Mouse (Mus musculus) intestine, embryonic 16.5 days (tissue): Measurements from ENCODE around the gene Lrfn4. TPM values are rescaled to one million over a fixed set of nuclear protein-coding genes. Genes with fewer than 3 reads are reported as not detected.

ENCODE experiments used
- ATAC-seq: fragments of 200-750 bp; cut with Nextera tagmentation; 2 replicates; pipeline ENCODE4 v1.8.0; 2017; ENCODE audit warnings: moderate TSS enrichment, moderate library complexity
- H3K27ac ChIP-seq: fragments of 300-500 bp; sonication (generic); 2 replicates; pipeline ENCODE4 v1.5.1; 2014; ENCODE audit warnings: mild to moderate bottlenecking, low read length
- H3K27me3 ChIP-seq: fragments of 300-500 bp; sonication (generic); replicated peaks from 2 replicates; pipeline ENCODE4 v1.6.1; 2014; ENCODE audit warnings: low read length, control low read depth, mixed read lengths; ENCODE audit not compliant: control insufficient read depth, insufficient read depth
- H3K36me3 ChIP-seq: fragments of 300-500 bp; sonication (generic); 2 replicates; pipeline ENCODE4 v1.6.1; 2014; ENCODE audit warnings: low read length, control low read depth; ENCODE audit not compliant: control insufficient read depth, insufficient read depth
- H3K4me1 ChIP-seq: fragments of 300-500 bp; sonication (generic); 2 replicates; pipeline ENCODE4 v1.6.1; 2014; ENCODE audit warnings: low read length, control low read depth, mixed read lengths; ENCODE audit not compliant: control insufficient read depth, insufficient read depth
- H3K4me2 ChIP-seq: fragments of 300-500 bp; sonication (generic); 2 replicates; pipeline ENCODE4 v1.6.1; 2014; ENCODE audit warnings: low read depth, low read length, control low read depth
- H3K4me3 ChIP-seq: fragments of 300-500 bp; sonication (generic); 2 replicates; pipeline ENCODE4 v1.5.1; 2014; ENCODE audit warnings: mild to moderate bottlenecking, low read length
- H3K9ac ChIP-seq: fragments of 300-500 bp; sonication (generic); 2 replicates; pipeline ENCODE4 v1.6.1; 2014; ENCODE audit warnings: low read depth, low read length
- H3K9me3 ChIP-seq: fragments of 300-500 bp; sonication (generic); 2 replicates; pipeline ENCODE4 v1.6.1; 2016; ENCODE audit warnings: low read length, control low read depth; ENCODE audit not compliant: control insufficient read depth
- whole genome bisulfite sequencing: fragments of 180-500 bp; shearing (Covaris S2); extraction: QIAGEN DNeasy Blood & Tissue Kit; methylation state at CpG from one replicate; pipeline ENCODE4 v1.1.7; 2014; 5-methylcytosine and 5-hydroxymethylcytosine counted together
- polyA plus RNA-seq: library from polyadenylated mRNA; unstranded; fragments of >200 nt; fragmentation: Nextera tagmentation; extraction: Ambion mirVana; gene quantifications from 2 replicates; pipeline ENCODE4 v1.2.1, GENCODE M21; 2015

The Lrfn4 gene
- polyA plus RNA-seq, 1 experiment from 2014 or later = 2.7 TPM

DNA sequence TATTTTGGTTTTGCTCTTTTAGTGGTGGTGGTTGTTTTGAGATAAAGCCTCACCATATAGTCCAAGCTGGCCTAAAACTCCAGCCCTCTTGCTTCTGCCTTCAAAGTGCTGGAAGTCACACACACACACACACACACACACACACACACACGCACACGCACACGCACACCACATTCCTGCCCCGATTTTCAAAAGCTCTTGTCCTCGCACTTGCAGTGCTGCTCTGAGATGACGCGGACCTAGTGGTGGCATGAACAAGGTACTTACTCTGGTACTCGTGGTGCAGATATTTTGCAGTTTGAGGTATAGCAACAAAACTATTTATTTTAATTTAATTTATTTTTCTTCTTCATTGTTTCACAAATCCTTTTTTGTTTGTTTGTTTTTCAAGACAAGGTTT is 43.0 kb downstream of the Lrfn4 start:
- H3K9ac ChIP-seq = no peak overlapping the region
- H3K27ac ChIP-seq = no peak overlapping the region
- no peaks in the 10 kb centered on the region for H3K9me3 ChIP-seq
- no peaks in the 10 kb centered on the region for H3K27me3 ChIP-seq
- WGBS = 79% methylated on average over 8 of the region's 8 CpGs
- no peak for ATAC-seq
- H3K36me3 ChIP-seq = no peaks in the 10 kb centered on the region
- H3K4me2 ChIP-seq = no peak overlapping the region
- H3K4me1 ChIP-seq = no peaks in the 10 kb centered on the region
- H3K4me3 ChIP-seq = no peak overlapping the region

DNA sequence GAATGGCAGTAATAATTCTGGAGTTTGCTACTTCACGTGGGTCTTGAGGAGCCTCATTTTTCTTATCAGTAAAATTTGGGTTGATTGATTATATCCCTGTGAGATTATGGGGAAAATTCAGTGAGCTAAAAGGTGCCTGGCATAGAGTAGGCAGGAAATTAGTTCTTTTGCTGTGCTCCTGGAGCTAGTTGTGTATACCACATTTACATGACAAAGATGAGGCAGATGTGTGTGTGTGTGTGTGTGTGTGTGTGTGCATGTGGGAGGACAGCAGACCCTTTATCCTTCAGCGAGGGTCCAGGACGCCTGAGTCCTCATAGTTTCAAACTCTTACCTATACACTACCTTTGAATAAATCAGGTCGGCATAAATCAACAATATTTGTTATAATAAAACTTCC is 43.4 kb downstream of the Lrfn4 start:
- no peaks in the 10 kb centered on the region for H3K4me1 ChIP-seq
- no peak overlapping the region for H3K4me3 ChIP-seq
- H3K27ac ChIP-seq = no peak overlapping the region
- H3K27me3 ChIP-seq = no peaks in the 10 kb centered on the region
- no peaks in the 10 kb centered on the region for H3K9me3 ChIP-seq
- H3K4me2 ChIP-seq = no peak overlapping the region
- no peak overlapping the region for H3K9ac ChIP-seq
- WGBS = 80% methylated on average over 4 of the region's 4 CpGs
- H3K36me3 ChIP-seq = no peaks in the 10 kb centered on the region
- ATAC-seq = no peak

DNA sequence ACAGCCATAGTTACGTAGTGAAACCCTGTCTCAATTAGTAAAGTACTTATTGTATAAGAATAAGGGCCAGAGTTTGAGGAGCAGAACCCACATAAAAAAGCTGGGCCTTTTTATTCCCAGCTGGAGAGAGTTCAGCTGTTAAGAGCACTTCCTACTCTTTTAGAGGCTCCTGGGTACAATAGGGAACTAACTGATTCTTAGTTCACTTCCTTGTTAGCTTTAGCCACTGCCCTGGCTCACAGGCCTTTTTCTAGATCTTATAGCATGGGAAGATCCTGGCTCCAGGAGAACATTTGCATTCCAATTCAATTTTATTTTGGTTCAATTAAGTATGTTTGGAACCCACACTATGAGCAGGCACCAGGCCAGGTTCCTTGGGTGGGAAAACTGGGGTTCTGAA is 43.8 kb downstream of the Lrfn4 start:
- Histone ChIP-seq H3K9me3 (no peaks in the 10 kb centered on the region), H3K4me1 (no peaks in the 10 kb centered on the region), H3K27me3 (no peaks in the 10 kb centered on the region), H3K27ac (no peak overlapping the region), H3K4me3 (no peak overlapping the region), H3K9ac (no peak overlapping the region), H3K4me2 (no peak overlapping the region), H3K36me3 (no peaks in the 10 kb centered on the region)
- no peak for ATAC-seq
- 89% methylated on average over 1 of the region's 1 CpGs for WGBS

DNA sequence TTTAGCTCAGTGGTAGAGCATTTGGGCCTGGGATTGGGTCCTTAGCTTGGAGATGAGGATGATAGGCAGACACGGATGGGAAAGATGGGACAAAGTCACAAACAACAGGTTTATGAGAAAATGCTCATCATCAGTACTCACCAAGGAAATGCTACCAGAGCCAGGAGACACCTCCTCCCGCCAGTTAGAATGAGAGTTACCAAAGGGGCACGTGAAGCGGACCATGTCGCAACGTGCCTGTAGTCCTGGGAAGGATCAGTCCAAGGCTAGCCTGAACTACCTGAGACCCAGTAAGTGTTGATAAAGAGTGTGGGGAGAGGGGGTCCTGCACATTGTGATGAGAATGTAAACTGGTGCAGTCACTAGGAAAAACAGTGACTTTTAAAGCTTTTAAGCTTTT is 44.7 kb downstream of the Lrfn4 start:
- H3K4me2 ChIP-seq = no peak overlapping the region
- H3K4me3 ChIP-seq = no peak overlapping the region
- H3K4me1 ChIP-seq = no peaks in the 10 kb centered on the region
- WGBS = 88% methylated on average over 6 of the region's 6 CpGs
- no peak for ATAC-seq
- H3K36me3 ChIP-seq = no peaks in the 10 kb centered on the region
- no peak overlapping the region for H3K9ac ChIP-seq
- H3K9me3 ChIP-seq = no peaks in the 10 kb centered on the region
- H3K27me3 ChIP-seq = no peaks in the 10 kb centered on the region
- no peak overlapping the region for H3K27ac ChIP-seq

DNA sequence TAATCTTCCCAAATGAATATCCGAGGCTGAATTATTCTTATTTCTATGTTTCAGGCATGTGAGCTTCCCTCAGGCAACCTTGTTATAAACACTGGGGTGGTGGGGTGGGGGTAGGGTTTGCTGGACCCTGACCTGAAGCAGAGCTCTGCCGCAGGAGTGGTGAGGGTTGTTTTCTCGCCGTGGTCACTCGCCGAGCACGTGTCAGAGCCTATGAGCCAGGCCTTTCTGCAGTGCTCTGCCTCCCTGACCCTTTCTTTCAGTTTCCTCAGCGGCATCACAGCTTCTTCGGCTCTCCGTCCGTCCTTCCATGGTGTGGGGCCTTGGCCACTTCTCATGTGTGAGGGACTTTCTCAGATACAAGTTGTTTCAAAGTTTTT is 45.2 kb downstream of the Lrfn4 start:
- Histone ChIP-seq H3K36me3 (no peaks in the 10 kb centered on the region), H3K9me3 (no peaks in the 10 kb centered on the region), H3K27ac (no peak overlapping the region), H3K4me1 (no peaks in the 10 kb centered on the region), H3K27me3 (no peaks in the 10 kb centered on the region), H3K4me3 (no peak overlapping the region), H3K4me2 (no peak overlapping the region), H3K9ac (no peak overlapping the region)
- ATAC-seq = no peak
- 80% methylated on average over 11 of the region's 11 CpGs for WGBS

DNA sequence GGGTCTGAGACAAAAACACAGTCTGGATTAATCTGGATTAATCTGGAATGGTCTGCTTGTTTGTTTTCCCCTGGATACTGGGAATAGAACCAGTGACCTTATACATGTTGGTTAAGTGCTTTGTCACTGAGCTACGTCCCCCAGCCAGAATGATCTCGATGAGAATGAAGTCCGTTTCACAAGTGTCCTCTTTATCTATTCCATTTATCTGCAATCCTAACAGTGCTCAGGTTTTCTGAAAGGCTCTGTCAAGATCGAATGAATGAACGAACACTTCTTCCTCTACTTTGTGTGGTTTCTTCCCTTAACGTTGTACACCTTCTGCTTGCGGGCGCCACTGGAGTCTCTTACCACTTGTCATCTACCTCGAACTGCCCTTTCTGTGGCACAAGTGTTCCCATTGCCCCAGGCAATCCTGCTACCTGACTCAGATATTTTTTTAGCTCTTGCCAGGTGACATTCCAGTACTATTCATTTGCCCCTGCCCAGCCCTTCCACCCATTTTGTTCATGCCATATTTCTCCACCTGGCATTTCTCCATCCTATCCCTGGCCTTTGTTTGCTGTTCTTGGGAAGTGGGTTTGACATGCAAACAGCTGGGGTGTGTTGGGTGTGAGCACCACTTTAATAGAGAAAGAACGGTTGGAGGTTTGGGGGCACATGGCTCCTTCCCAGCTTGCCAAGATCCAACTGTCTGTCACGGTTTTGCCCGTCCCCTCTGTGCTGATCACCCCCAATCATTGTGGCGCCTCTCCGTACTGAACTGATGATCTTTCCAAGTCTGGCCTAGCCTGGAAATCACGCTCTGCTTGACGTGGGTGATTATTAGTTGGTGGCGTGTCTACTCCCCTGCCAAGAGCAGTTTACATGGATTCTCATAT is 45.9 kb downstream of the Lrfn4 start:
- Histone ChIP-seq H3K4me2 (no peak overlapping the region), H3K9ac (no peak overlapping the region), H3K36me3 (no peaks in the 10 kb centered on the region), H3K27me3 (no peaks in the 10 kb centered on the region), H3K9me3 (no peaks in the 10 kb centered on the region), H3K27ac (no peak overlapping the region), H3K4me1 (no peaks in the 10 kb centered on the region), H3K4me3 (no peak overlapping the region)
- no peak for ATAC-seq
- 81% methylated on average over 17 of the region's 17 CpGs for WGBS

DNA sequence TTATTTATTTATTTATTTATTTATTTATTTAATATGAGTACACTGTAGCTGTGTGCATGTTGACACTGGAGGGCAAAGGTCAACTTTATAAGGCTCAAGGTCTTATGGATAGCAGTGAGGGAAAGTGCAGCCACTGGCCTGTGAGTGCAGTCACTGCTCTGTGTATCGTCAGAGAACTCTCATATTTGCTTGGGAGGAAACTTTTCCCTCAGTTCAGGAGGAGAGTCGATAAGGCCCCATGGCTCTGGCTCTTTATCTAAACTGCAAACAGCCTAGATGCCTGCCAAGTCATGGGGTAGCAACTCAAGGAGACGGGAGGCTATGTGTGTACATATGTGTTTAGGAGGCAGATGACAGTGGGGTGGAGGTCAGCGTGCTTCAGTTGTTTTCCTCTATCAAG is 46.6 kb downstream of the Lrfn4 start:
- H3K4me1 ChIP-seq = no peaks in the 10 kb centered on the region
- no peak overlapping the region for H3K9ac ChIP-seq
- peak; percentile 75 for ATAC-seq
- H3K4me2 ChIP-seq = no peak overlapping the region
- H3K4me3 ChIP-seq = no peak overlapping the region
- H3K9me3 ChIP-seq = no peaks in the 10 kb centered on the region
- 53% methylated on average over 4 of the region's 4 CpGs for WGBS
- H3K27me3 ChIP-seq = no peaks in the 10 kb centered on the region
- H3K36me3 ChIP-seq = no peaks in the 10 kb centered on the region
- H3K27ac ChIP-seq = no peak overlapping the region

DNA sequence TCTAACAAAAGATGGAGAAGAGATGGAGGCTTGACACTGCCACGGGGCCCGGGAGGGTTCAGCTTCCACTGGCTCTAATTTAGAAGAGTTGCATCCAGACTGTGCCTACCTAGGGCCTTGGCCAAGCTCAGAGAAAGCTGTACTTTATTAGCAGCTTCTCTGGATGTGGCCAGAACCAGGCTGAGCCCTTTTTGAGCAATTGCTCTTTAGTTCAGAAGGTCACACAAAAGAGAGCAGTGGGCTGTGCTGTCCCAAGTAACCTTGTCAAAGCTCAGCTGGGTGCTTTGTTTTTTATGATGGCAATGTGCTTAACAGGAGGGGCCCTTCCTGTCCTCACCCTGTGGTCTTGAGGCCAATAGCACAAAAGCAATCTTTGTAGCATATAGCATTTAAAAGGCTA is 47.8 kb downstream of the Lrfn4 start:
- H3K27ac ChIP-seq = no peak overlapping the region
- no peaks in the 10 kb centered on the region for H3K36me3 ChIP-seq
- WGBS = 64% methylated on average over 2 of the region's 2 CpGs
- H3K9ac ChIP-seq = no peak overlapping the region
- no peaks in the 10 kb centered on the region for H3K9me3 ChIP-seq
- H3K27me3 ChIP-seq = no peaks in the 10 kb centered on the region
- H3K4me3 ChIP-seq = no peak overlapping the region
- H3K4me1 ChIP-seq = no peaks in the 10 kb centered on the region
- no peak overlapping the region for H3K4me2 ChIP-seq
- ATAC-seq = no peak

DNA sequence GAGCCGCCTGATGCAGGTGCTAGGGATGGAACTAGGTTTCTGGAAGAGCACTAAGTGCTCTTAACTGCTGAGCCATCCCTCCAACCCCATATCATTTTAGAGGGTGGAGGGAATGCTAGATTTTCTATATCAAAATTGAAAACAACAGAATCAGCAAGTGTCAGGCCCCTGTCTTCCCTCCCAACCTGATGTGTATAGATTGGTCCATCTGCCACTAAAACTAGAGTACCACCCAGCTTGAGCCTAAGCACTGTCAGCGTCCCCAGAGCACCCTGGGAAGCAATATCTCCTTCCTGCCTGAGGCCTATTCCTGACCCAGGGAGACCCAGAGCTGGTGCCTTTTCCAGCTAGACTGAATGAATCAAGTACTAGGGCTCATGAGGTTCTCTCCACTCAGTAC is 48.6 kb downstream of the Lrfn4 start:
- Histone ChIP-seq H3K9ac (no peak overlapping the region), H3K4me3 (no peak overlapping the region), H3K4me1 (no peaks in the 10 kb centered on the region), H3K4me2 (no peak overlapping the region), H3K9me3 (no peaks in the 10 kb centered on the region), H3K27me3 (no peaks in the 10 kb centered on the region), H3K27ac (no peak overlapping the region), H3K36me3 (no peaks in the 10 kb centered on the region)
- WGBS = 85% methylated on average over 2 of the region's 2 CpGs
- no peak for ATAC-seq

DNA sequence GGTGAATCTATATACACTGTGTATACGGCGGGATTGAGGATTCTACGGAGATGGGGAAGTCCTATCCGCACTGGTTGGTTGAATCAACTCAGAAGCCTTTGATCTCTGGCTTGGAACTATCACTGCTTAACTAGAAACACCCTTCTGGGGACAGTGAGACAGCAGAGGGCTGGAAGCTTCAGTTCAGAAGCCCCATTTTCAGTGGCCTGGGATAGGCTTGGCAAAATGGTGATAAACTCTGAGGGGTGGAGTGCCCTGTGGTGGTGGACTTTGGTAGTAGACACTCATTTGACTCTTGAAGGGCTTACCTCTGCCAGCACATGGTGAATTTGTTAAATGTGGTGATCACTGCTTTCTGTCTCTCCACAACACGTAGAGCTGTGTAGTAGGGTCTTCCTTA is 49.8 kb downstream of the Lrfn4 start:
- ATAC-seq = no peak
- H3K9me3 ChIP-seq = no peaks in the 10 kb centered on the region
- 90% methylated on average over 5 of the region's 5 CpGs for WGBS

More for the DNA sequence above, 49.8 kb downstream of the Lrfn4 start:
- H3K36me3 ChIP-seq = no peaks in the 10 kb centered on the region
- no peak overlapping the region for H3K4me3 ChIP-seq
- H3K27ac ChIP-seq = no peak overlapping the region
- H3K9ac ChIP-seq = no peak overlapping the region
- H3K4me1 ChIP-seq = no peaks in the 10 kb centered on the region
- H3K27me3 ChIP-seq = no peaks in the 10 kb centered on the region
- H3K4me2 ChIP-seq = no peak overlapping the region
